Mouse (Mus musculus): ENCODE measurements at regions not wholly inside any gene's neighbourhood (a gene's known extent, or its start where the extent isn't known, plus 50 kb on each side); places are given as distances from the start of the nearest gene placed in this dataset.

GRCm38 (mm10) chr16:61546043-61546442 lies 940.7 kb upstream of the Epha6 start:
- peak in 1 of 2 experiments; percentile 2 for DNase-seq (ENCODE audit: low spot score in 2 of 2)

DNA sequence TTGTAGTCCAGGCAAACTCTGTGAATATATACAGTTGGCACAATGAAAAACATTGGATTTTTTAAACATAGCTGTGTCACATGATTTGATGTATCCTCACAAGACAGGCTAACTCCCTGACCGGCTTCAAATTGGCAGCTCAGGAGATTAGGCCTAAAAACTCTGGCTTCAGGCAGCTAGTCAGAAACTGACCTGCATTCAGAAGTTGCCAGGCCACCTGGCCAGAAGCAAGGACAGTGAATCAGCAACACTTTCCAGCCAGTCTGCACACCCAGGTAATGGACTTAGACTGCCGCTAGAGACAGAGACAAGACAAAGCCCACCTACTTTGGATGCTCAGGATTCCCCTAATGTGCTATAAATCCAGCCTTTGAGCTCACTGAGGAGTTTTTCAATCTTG lies 929.4 kb upstream of the Epha6 start:
- no peak for DNase-seq (ENCODE audit: low spot score in 2 of 2)

Measured in layer of hippocampus, adult 8-10 months (tissue).